Mouse (Mus musculus) lung, postnatal 10 days (tissue): ENCODE measurements at regions not wholly inside any gene's neighbourhood (a gene's known extent, or its start where the extent isn't known, plus 50 kb on each side); places are given as distances from the start of the nearest gene placed in this dataset.

Experiments
- DNase-seq: peaks from one replicate; pipeline ENCODE4 v3.0.0; 2021

DNA sequence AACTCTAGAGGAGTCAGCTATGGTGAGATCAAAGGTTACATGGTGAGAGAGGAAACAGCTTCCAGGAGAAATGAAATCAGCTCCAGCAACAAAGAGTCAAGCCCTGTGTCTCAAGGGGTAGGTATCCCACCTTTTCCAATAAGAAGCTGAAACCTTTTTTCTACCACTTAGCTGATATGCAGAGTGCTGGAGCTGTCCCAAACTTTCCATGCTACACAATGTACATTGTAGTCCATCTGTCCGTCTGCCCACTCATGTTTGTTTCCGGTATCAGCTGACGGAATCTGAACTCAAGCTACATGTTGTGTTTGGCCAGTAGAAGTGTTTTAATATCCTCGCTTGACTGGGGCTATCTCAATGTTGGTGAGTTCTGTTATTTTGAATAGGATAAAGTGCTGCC is 83.6 kb upstream of the Ngf start:
- DNase-seq: no peak

- no peak for DNase-seq
Measured at GRCm38 (mm10) chr3:102384596-102384995, 85.1 kb upstream of the Ngf start.

GRCm38 (mm10) chr3:102383671-102384070 is 86.0 kb upstream of the Ngf start:
- no peak for DNase-seq

DNA sequence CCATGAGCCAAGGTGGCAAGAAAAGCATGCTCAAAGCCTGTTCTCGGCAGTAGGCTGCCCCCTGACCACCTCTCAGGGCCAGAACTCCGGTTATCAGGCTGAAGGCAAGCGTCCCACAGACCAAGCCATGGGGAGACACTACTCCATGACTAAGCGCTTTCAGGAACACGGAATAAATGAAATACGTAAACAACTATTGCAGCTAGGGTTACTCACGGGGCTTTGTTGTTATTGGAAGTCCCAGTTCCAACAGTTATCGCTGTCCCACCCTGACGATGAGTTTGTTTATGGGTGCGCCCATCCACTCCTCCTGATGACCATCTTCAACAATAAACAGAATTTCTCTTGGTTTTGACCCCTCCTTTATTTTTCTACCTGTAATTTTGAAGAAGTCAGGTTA is 88.0 kb upstream of the Ngf start:
- no peak for DNase-seq

DNA sequence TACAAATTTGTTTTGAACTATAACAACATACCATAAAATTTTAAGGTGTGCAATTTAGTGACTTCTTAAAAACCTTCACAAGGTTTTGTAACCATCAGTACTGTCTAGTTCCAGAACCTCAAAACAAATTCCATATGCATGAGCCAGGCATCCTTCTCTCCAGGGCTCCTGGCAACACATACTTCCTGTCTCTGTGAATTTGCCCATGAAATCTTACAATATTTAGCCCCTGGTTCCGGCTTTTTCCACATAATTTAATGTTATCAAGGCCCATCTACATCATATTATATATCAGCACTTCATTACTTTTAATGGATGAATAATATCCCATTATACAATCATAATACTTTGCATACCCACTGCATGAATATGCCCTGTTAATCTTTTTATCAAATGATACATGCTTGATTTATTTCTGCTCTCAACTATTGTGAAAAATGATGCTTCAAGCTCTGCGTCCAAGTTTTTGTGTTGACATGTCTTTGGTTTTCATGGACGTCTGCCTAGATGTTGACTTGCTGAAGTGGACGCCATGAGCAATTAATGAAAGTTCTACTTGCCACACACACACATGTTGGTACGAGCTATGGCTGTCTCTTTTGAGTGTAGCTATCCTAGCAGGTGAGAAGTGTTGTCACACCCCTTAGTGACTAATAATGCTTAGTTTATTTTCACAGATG is 95.2 kb upstream of the Ngf start:
- DNase-seq: no peak

DNA sequence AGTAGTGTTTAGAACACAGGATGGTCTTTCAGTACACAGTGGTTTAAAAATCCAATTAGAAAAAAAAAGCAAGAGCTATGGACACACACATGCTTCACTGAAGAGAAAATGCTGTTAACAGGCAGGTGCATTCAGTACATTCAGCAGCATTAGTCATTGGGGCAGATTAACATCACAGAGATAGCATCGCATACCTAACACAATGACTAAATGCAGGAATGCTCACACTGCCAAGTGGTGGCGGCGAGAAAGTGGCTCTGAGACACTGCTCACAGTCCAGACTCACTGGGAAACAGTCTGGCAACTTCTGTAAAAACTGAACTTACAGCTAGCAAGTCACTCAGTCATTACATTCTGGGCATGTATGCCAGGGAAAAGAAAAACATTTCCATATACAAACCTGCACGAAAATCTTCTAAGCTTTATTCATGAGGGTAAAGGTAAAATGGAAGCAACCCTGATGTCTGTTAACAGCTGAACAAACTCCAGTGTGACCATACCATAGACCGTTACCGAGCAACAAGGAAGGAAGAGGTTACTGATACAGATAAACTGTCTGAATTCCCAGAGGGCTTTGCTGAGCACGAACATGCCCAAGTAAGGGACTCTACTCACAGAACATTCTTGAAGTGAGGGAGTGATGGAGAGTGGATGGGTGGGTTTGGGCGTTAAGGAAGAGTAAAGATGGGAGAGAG is 97.4 kb upstream of the Ngf start:
- DNase-seq: no peak

DNA sequence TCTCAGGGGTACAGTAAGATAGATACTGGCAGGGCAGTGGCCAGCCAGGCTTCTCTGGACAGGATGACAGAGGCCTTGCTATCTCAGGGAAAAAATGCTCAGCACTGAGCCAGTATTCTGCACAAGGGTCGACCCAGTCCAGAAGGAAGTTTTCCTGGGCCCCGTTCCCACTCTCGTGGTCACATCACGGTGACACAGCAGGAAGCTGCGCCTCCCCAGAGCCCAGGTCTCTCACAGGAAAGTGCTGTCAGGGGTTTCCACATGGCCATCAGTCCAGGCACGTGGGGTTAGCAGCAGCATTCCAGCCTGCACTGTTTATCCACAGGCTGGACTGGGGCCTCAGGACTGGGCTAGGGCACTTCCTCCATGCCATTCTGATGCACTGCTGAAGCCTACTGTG is 103.5 kb upstream of the Ngf start:
- peak; percentile 15 for DNase-seq

DNA sequence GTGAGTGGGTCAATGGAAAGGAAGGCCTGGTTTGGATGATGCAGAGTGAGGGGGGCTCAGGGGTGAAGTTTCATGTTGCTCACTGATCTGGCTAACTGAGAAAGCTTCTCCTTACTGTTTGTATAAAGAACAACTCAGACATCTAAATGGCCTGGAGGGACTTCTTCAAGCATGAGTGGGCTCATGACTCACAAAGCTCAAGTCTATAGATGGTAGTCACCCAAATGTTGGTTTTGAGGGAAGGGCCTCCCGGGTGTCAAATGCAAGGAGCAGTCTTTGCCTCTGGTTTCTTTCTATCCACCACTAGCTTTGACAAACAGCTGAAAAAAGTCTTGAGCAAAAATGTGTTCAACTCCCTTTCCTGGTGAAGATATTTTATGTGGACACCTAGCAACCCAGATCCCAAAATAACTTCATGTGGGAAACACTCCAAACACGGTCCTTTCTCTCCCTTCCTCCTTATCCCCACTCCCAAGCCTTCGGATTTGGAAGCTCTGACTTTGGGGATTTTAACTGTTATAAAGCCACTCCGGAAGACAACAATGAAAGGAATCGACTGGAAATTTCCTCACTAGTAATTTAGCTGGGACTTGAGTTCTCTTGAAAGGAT is 105.3 kb upstream of the Ngf start:
- no peak for DNase-seq

DNA sequence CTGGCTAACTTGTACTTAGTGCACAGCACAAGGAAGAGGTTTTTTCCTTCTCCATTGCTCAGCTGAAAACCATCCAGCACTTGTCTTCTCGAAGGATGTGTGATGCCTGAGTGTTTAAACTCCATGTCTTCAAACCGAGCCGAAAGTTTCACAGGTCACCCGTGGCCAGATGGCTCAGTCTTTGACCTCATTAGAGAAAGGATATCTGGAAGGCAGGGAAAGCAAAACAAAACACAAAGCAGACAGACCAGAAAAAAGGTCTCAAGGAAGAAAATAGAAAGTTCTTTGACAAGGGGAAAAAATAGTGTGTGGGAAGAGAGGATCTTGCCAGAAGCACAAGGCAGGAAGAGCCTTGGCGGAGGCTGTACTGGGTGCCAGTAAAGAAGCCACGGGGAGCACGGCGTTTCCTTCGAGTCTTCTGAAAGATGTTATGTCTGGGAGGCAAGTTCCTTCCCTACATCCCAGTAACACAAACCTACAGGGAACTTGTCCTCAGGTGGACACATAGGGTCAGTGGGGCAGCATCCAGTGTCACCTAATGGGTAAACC is 108.9 kb upstream of the Ngf start:
- DNase-seq: peak; percentile 23

GRCm38 (mm10) chr3:102358801-102359200 is 110.9 kb upstream of the Ngf start:
- DNase-seq: no peak

- no peak for DNase-seq
Measured at GRCm38 (mm10) chr3:102357062-102357610, 112.6 kb upstream of the Ngf start.

- no peak for DNase-seq
Measured at GRCm38 (mm10) chr3:102355352-102355751, 114.4 kb upstream of the Ngf start.

- no peak for DNase-seq
Measured at GRCm38 (mm10) chr3:102354771-102355170, 114.9 kb upstream of the Ngf start.

DNA sequence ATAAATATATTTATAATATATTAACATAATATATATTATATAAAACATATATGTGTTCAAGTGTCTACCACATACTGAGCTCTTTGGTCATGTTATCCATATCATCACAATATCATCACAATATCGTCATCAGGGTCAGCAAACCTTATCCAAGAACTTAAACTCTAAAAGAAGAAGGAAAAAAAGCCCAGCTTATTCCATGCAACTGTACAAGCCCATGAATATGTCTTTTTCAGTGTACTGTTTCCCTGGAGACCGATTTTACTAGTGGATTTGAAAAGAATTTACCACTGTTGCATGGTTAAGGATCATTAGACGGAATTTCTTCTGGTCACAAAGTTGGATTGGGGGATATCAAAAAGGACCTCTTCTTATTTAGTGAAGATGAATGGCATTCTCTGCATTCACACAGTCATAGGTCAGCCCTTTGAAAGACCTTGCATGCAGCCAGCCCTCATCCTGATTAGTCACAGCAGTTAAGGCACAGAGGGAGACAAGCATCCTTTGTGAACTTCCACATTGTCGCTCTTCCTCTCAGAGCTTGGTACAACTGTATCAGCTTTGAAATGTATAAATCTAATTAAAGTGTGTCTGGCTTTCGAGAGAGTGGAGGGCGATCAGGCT is 116.3 kb upstream of the Ngf start:
- no peak for DNase-seq

GRCm38 (mm10) chr3:102346077-102346476 is 123.6 kb upstream of the Ngf start:
- no peak for DNase-seq

GRCm38 (mm10) chr3:102345291-102345690 is 124.4 kb upstream of the Ngf start:
- DNase-seq: no peak

DNA sequence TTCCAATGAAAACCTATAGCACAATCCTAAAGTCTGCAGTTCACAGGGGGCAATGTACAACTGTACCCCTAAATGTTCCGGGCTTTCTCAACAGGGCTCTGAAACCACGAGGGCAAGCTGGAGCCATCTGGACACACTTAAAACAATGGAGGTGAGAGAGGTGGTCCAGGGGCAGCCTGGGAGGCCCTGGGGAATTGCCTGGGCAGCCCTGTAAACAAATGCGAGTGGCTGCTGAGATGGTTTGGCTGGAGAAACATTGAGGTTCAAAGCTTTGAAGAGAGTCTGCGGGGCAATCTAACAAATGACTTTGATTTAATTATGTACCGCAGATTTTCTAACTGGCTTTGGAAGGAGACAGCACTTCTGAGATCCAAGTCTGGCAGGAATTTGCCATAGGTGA is 129.0 kb upstream of the Ngf start:
- DNase-seq: peak; percentile 39

GRCm38 (mm10) chr3:102337881-102338280 is 131.8 kb upstream of the Ngf start:
- no peak for DNase-seq

DNA sequence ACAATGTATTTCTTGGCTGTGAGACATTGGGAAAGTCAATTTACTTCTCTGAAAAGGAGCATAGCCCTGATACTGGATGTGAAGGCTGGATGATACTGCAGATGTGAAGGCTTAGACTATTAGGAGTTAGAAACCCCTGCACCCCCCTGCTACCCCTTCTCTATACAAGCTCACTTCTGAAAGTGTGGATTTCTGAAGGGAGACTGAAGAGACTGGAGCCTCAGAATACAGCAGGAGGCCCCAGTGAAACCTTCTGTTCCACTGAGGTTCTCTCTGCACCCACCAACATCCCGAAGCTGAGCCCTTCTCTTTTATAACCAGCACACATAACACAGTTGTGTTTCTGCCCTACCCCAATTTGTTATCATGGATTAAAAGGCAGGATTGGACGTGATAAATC is 131.7 kb upstream of the Vangl1 start:
- DNase-seq: no peak

GRCm38 (mm10) chr3:102335146-102335545 is 130.7 kb upstream of the Vangl1 start:
- peak; percentile 63 for DNase-seq

DNA sequence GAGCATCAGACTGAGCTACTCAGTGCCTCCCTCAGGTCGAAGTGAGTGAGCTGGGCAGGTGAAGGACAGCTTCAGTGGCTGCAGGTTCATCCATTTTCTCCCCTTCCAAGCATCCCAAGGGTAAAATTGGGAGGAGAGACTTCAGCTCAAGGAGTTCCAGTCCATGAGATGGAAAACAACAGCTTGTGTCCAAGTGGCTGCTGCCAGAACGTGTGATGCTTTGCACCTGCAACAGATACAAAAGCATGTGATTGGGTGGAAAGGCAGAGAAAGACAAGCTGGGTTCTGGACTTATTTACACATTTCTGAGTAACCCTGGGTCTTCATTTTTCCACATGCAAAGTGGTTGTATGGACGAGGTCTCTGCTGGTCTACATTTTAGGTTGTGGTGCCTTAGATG is 127.7 kb upstream of the Vangl1 start:
- no peak for DNase-seq

GRCm38 (mm10) chr3:102319331-102319730 is 114.8 kb upstream of the Vangl1 start:
- no peak for DNase-seq

- no peak for DNase-seq
Measured at GRCm38 (mm10) chr3:102316151-102316550, 111.7 kb upstream of the Vangl1 start.
